Mouse (Mus musculus): ENCODE measurements around the gene Egfr. TPM values are rescaled to one million over a fixed set of nuclear protein-coding genes. Genes with fewer than 3 reads are reported as not detected.
A peak's percentile ranks its signal among the peaks of the same experiment; 100 is the strongest.

Egfr gene
- polyA plus RNA-seq, 1 experiment from 2014 or later, result 2.4 TPM

GRCm38 (mm10) chr11:16751457-16751982 lies 483 bp upstream of the Egfr start:
- ATAC-seq (replicated peaks; ENCODE audit: low FRiP score) (0 out of 2 replicates have a peak, but pooled peaks have one; percentile 10), DNase-seq (ENCODE audit: low spot score) (no peak)
- Histone ChIP-seq H3K27ac (ENCODE audit: low read depth, low read length) (no peak overlapping the region), H3K4me2 (peak overlapping the region; percentile 77), H3K4me3 (ENCODE audit: low read depth, low read length) (peak overlapping the region; percentile 59), H3K9me3 (ENCODE audit: control insufficient read depth, low read length) (no peaks in the 10 kb centered on the region), H3K9ac (ENCODE audit: low read depth, low read length) (no peak overlapping the region), H3K4me1 (replicated peaks; ENCODE audit: control insufficient read depth, insufficient read depth, low read length) (no peaks in the 10 kb centered on the region), H3K36me3 (ENCODE audit: control insufficient read depth, insufficient read depth, low read length) (no peaks in the 10 kb centered on the region), H3K27me3 (replicated peaks; ENCODE audit: control insufficient read depth, insufficient read depth, low read length) (peaks cover 41% of the 10 kb centered on the region)
- WGBS, result 31% methylated on average over 7 of the region's 7 CpGs

GRCm38 (mm10) chr11:16752349-16753153 lies 548 bp downstream of the Egfr start:
- DNase-seq (ENCODE audit: low spot score) (peak; percentile 51), ATAC-seq (replicated peaks; ENCODE audit: low FRiP score) (peak; percentile 42)
- peaks cover 41% of the 10 kb centered on the region for H3K27me3 ChIP-seq (replicated peaks; ENCODE audit: control insufficient read depth, insufficient read depth, low read length)
- WGBS, result under 1% methylated on average over 68 of the region's 68 CpGs
- H3K9me3 ChIP-seq (ENCODE audit: control insufficient read depth, low read length), result no peaks in the 10 kb centered on the region
- H3K4me3 ChIP-seq (ENCODE audit: low read depth, low read length), result peak overlapping the region; percentile 59
- H3K36me3 ChIP-seq (ENCODE audit: control insufficient read depth, insufficient read depth, low read length), result no peaks in the 10 kb centered on the region
- H3K27ac ChIP-seq (ENCODE audit: low read depth, low read length), result no peak overlapping the region
- H3K4me1 ChIP-seq (replicated peaks; ENCODE audit: control insufficient read depth, insufficient read depth, low read length), result no peaks in the 10 kb centered on the region
- H3K9ac ChIP-seq (ENCODE audit: low read depth, low read length), result peak overlapping the region; percentile 37
- peak overlapping the region; percentile 77 for H3K4me2 ChIP-seq

- H3K4me3 ChIP-seq (ENCODE audit: low read depth, low read length), result peak overlapping the region; percentile 59
- no peaks in the 10 kb centered on the region for H3K36me3 ChIP-seq (ENCODE audit: control insufficient read depth, insufficient read depth, low read length)
- no peaks in the 10 kb centered on the region for H3K4me1 ChIP-seq (replicated peaks; ENCODE audit: control insufficient read depth, insufficient read depth, low read length)
- ATAC-seq (replicated peaks; ENCODE audit: low FRiP score) (no peak), DNase-seq (ENCODE audit: low spot score) (no peak)
- 36% methylated on average over 18 of the region's 18 CpGs for WGBS
- H3K27ac ChIP-seq (ENCODE audit: low read depth, low read length), result no peak overlapping the region
- peaks cover 41% of the 10 kb centered on the region for H3K27me3 ChIP-seq (replicated peaks; ENCODE audit: control insufficient read depth, insufficient read depth, low read length)
- H3K9ac ChIP-seq (ENCODE audit: low read depth, low read length), result no peak overlapping the region
- H3K4me2 ChIP-seq, result peak overlapping the region; percentile 77
- H3K9me3 ChIP-seq (ENCODE audit: control insufficient read depth, low read length), result no peaks in the 10 kb centered on the region
Measured at GRCm38 (mm10) chr11:16753154-16754040, 1.4 kb downstream of the Egfr start.

GRCm38 (mm10) chr11:16759930-16760329 lies 7.9 kb downstream of the Egfr start:
- no peak overlapping the region for H3K9ac ChIP-seq (ENCODE audit: low read depth, low read length)
- peaks cover 4% of the 10 kb centered on the region; the same call in 1 of the 2 replicates for H3K27me3 ChIP-seq (replicated peaks; ENCODE audit: control insufficient read depth, insufficient read depth, low read length)
- WGBS, result 79% methylated on average over 6 of the region's 6 CpGs
- no peaks in the 10 kb centered on the region for H3K9me3 ChIP-seq (ENCODE audit: control insufficient read depth, low read length)
- H3K27ac ChIP-seq (ENCODE audit: low read depth, low read length), result no peak overlapping the region
- no peaks in the 10 kb centered on the region for H3K36me3 ChIP-seq (ENCODE audit: control insufficient read depth, insufficient read depth, low read length)
- H3K4me3 ChIP-seq (ENCODE audit: low read depth, low read length), result no peak overlapping the region
- H3K4me2 ChIP-seq, result no peak overlapping the region
- DNase-seq (ENCODE audit: low spot score), result no peak
- no peak for ATAC-seq (replicated peaks; ENCODE audit: low FRiP score)
- no peaks in the 10 kb centered on the region for H3K4me1 ChIP-seq (replicated peaks; ENCODE audit: control insufficient read depth, insufficient read depth, low read length)

GRCm38 (mm10) chr11:16761184-16761583 lies 9.2 kb downstream of the Egfr start:
- H3K4me3 ChIP-seq (ENCODE audit: low read depth, low read length), result no peak overlapping the region
- no peaks in the 10 kb centered on the region for H3K9me3 ChIP-seq (ENCODE audit: control insufficient read depth, low read length)
- no peaks in the 10 kb centered on the region for H3K4me1 ChIP-seq (replicated peaks; ENCODE audit: control insufficient read depth, insufficient read depth, low read length)
- no peak overlapping the region for H3K9ac ChIP-seq (ENCODE audit: low read depth, low read length)
- DNase-seq (ENCODE audit: low spot score) (no peak), ATAC-seq (replicated peaks; ENCODE audit: low FRiP score) (no peak)
- H3K27me3 ChIP-seq (replicated peaks; ENCODE audit: control insufficient read depth, insufficient read depth, low read length), result no peaks in the 10 kb centered on the region
- no peak overlapping the region for H3K27ac ChIP-seq (ENCODE audit: low read depth, low read length)
- 89% methylated on average over 2 of the region's 2 CpGs for WGBS
- H3K36me3 ChIP-seq (ENCODE audit: control insufficient read depth, insufficient read depth, low read length), result no peaks in the 10 kb centered on the region
- H3K4me2 ChIP-seq, result no peak overlapping the region

GRCm38 (mm10) chr11:16766038-16766815 lies 14.2 kb downstream of the Egfr start:
- Histone ChIP-seq H3K36me3 (ENCODE audit: control insufficient read depth, insufficient read depth, low read length) (no peaks in the 10 kb centered on the region), H3K4me1 (replicated peaks; ENCODE audit: control insufficient read depth, insufficient read depth, low read length) (no peaks in the 10 kb centered on the region), H3K27ac (ENCODE audit: low read depth, low read length) (no peak overlapping the region), H3K4me3 (ENCODE audit: low read depth, low read length) (no peak overlapping the region), H3K9ac (ENCODE audit: low read depth, low read length) (no peak overlapping the region), H3K27me3 (replicated peaks; ENCODE audit: control insufficient read depth, insufficient read depth, low read length) (no peaks in the 10 kb centered on the region), H3K4me2 (no peak overlapping the region), H3K9me3 (ENCODE audit: control insufficient read depth, low read length) (no peaks in the 10 kb centered on the region)
- ATAC-seq (replicated peaks; ENCODE audit: low FRiP score) (no peak), DNase-seq (ENCODE audit: low spot score) (no peak)
- 74% methylated on average over 9 of the region's 9 CpGs for WGBS

- DNase-seq (ENCODE audit: low spot score) (no peak), ATAC-seq (replicated peaks; ENCODE audit: low FRiP score) (no peak)
- H3K9me3 ChIP-seq (ENCODE audit: control insufficient read depth, low read length), result no peaks in the 10 kb centered on the region
- no peak overlapping the region for H3K27ac ChIP-seq (ENCODE audit: low read depth, low read length)
- no peak overlapping the region for H3K4me2 ChIP-seq
- H3K9ac ChIP-seq (ENCODE audit: low read depth, low read length), result no peak overlapping the region
- WGBS, result 71% methylated on average over 2 of the region's 2 CpGs
- no peaks in the 10 kb centered on the region for H3K27me3 ChIP-seq (replicated peaks; ENCODE audit: control insufficient read depth, insufficient read depth, low read length)
- no peaks in the 10 kb centered on the region for H3K4me1 ChIP-seq (replicated peaks; ENCODE audit: control insufficient read depth, insufficient read depth, low read length)
- no peak overlapping the region for H3K4me3 ChIP-seq (ENCODE audit: low read depth, low read length)
- H3K36me3 ChIP-seq (ENCODE audit: control insufficient read depth, insufficient read depth, low read length), result no peaks in the 10 kb centered on the region
Measured at GRCm38 (mm10) chr11:16767984-16768383, 16.0 kb downstream of the Egfr start.

GRCm38 (mm10) chr11:16769276-16769675 lies 17.3 kb downstream of the Egfr start:
- 85% methylated on average over 4 of the region's 4 CpGs for WGBS
- H3K27me3 ChIP-seq (replicated peaks; ENCODE audit: control insufficient read depth, insufficient read depth, low read length), result no peaks in the 10 kb centered on the region
- H3K27ac ChIP-seq (ENCODE audit: low read depth, low read length), result no peak overlapping the region
- H3K36me3 ChIP-seq (ENCODE audit: control insufficient read depth, insufficient read depth, low read length), result no peaks in the 10 kb centered on the region
- ATAC-seq (replicated peaks; ENCODE audit: low FRiP score) (no peak), DNase-seq (ENCODE audit: low spot score) (no peak)
- no peaks in the 10 kb centered on the region for H3K9me3 ChIP-seq (ENCODE audit: control insufficient read depth, low read length)
- no peak overlapping the region for H3K4me3 ChIP-seq (ENCODE audit: low read depth, low read length)
- H3K4me1 ChIP-seq (replicated peaks; ENCODE audit: control insufficient read depth, insufficient read depth, low read length), result no peaks in the 10 kb centered on the region
- H3K4me2 ChIP-seq, result no peak overlapping the region
- H3K9ac ChIP-seq (ENCODE audit: low read depth, low read length), result no peak overlapping the region

Measured in liver, embryonic 11.5 days (tissue).